Mouse (Mus musculus): ENCODE data around the gene Spata22. TPM values are rescaled to one million over a fixed set of nuclear protein-coding genes. Genes with fewer than 3 reads are reported as not detected.
"Not testable (repeated sequence)": the region's sequence is repeated elsewhere in the genome, so short reads cannot be mapped to it uniquely, and the experiment has no call there.

The Spata22 gene
- total RNA-seq (2015; ENCODE audit: low replicate concordance) (not detected in 2 replicates), total RNA-seq (2017; ENCODE audit: low replicate concordance) (not detected in 2 replicates)

- ATAC-seq (replicated peaks; ENCODE audit: low FRiP score, poor library complexity, severe bottlenecking): no peak
Observed at GRCm38 (mm10) chr11:73329442-73329841, at the start of gene Spata22, which contains the start of the genes Aspa and Gm49340. Spata22 (plus strand) TSS chr11:73329741. Aspa (minus strand) TSS chr11:73329596. Gm49340 (plus strand) TSS chr11:73329741.

GRCm38 (mm10) chr11:73280710-73281109, 48.8 kb upstream of the Spata22 start:
- no peak for ATAC-seq (replicated peaks; ENCODE audit: low FRiP score, poor library complexity, severe bottlenecking)

- ATAC-seq (replicated peaks; ENCODE audit: low FRiP score, poor library complexity, severe bottlenecking): no peak
Observed at GRCm38 (mm10) chr11:73281528-73282027, 48.0 kb upstream of the Spata22 start.

GRCm38 (mm10) chr11:73283369-73283768, 46.2 kb upstream of the Spata22 start:
- ATAC-seq (replicated peaks; ENCODE audit: low FRiP score, poor library complexity, severe bottlenecking): no peak

- ATAC-seq (replicated peaks; ENCODE audit: low FRiP score, poor library complexity, severe bottlenecking): no peak
Observed at GRCm38 (mm10) chr11:73283926-73284325, 45.6 kb upstream of the Spata22 start.

GRCm38 (mm10) chr11:73284351-73284750, 45.2 kb upstream of the Spata22 start:
- no peak for ATAC-seq (replicated peaks; ENCODE audit: low FRiP score, poor library complexity, severe bottlenecking)

GRCm38 (mm10) chr11:73289621-73290020, 39.9 kb upstream of the Spata22 start:
- ATAC-seq (replicated peaks; ENCODE audit: low FRiP score, poor library complexity, severe bottlenecking): no peak

- ATAC-seq (replicated peaks; ENCODE audit: low FRiP score, poor library complexity, severe bottlenecking): no peak
Observed at GRCm38 (mm10) chr11:73303123-73303522, 26.4 kb upstream of the Spata22 start.

- no peak for ATAC-seq (replicated peaks; ENCODE audit: low FRiP score, poor library complexity, severe bottlenecking)
Observed at GRCm38 (mm10) chr11:73315961-73316360, 13.6 kb upstream of the Spata22 start.

- not testable (repeated sequence) for ATAC-seq (replicated peaks; ENCODE audit: low FRiP score, poor library complexity, severe bottlenecking)
Observed at GRCm38 (mm10) chr11:73318581-73318980, 11.0 kb upstream of the Spata22 start.

- ATAC-seq (replicated peaks; ENCODE audit: low FRiP score, poor library complexity, severe bottlenecking): not testable (repeated sequence)
Observed at GRCm38 (mm10) chr11:73321064-73321463, 8.5 kb upstream of the Spata22 start.

- no peak for ATAC-seq (replicated peaks; ENCODE audit: low FRiP score, poor library complexity, severe bottlenecking)
Observed at GRCm38 (mm10) chr11:73323906-73324830, 5.4 kb upstream of the Spata22 start.

GRCm38 (mm10) chr11:73326485-73326886, 3.1 kb upstream of the Spata22 start:
- no peak for ATAC-seq (replicated peaks; ENCODE audit: low FRiP score, poor library complexity, severe bottlenecking)

- ATAC-seq (replicated peaks; ENCODE audit: low FRiP score, poor library complexity, severe bottlenecking): no peak
Observed at GRCm38 (mm10) chr11:73327361-73327760, 2.2 kb upstream of the Spata22 start.

- ATAC-seq (replicated peaks; ENCODE audit: low FRiP score, poor library complexity, severe bottlenecking): no peak
Observed at GRCm38 (mm10) chr11:73333357-73333756, 3.8 kb downstream of the Spata22 start.

- no peak for ATAC-seq (replicated peaks; ENCODE audit: low FRiP score, poor library complexity, severe bottlenecking)
Observed at GRCm38 (mm10) chr11:73336919-73337318, 7.4 kb downstream of the Spata22 start.

- no peak for ATAC-seq (replicated peaks; ENCODE audit: low FRiP score, poor library complexity, severe bottlenecking)
Observed at GRCm38 (mm10) chr11:73350483-73350882, 20.9 kb downstream of the Spata22 start, which contains the start of gene Olfr20. Olfr20 (plus strand) TSS chr11:73350783.

GRCm38 (mm10) chr11:73370946-73371345, 41.4 kb downstream of the Spata22 start, which contains the start of gene Olfr376:
Olfr376 (plus strand) TSS chr11:73371246.
- no peak for ATAC-seq (replicated peaks; ENCODE audit: low FRiP score, poor library complexity, severe bottlenecking)

- ATAC-seq (replicated peaks; ENCODE audit: low FRiP score, poor library complexity, severe bottlenecking): no peak
Observed at GRCm38 (mm10) chr11:73395374-73395773, 65.8 kb downstream of the Spata22 start.
